Mouse (Mus musculus) thymus, postnatal 4 days (tissue): ENCODE data around the gene Nisch.

Source experiments
- DNase-seq: peaks from one replicate; pipeline ENCODE4 v3.0.0; 2021

Nisch gene

DNA sequence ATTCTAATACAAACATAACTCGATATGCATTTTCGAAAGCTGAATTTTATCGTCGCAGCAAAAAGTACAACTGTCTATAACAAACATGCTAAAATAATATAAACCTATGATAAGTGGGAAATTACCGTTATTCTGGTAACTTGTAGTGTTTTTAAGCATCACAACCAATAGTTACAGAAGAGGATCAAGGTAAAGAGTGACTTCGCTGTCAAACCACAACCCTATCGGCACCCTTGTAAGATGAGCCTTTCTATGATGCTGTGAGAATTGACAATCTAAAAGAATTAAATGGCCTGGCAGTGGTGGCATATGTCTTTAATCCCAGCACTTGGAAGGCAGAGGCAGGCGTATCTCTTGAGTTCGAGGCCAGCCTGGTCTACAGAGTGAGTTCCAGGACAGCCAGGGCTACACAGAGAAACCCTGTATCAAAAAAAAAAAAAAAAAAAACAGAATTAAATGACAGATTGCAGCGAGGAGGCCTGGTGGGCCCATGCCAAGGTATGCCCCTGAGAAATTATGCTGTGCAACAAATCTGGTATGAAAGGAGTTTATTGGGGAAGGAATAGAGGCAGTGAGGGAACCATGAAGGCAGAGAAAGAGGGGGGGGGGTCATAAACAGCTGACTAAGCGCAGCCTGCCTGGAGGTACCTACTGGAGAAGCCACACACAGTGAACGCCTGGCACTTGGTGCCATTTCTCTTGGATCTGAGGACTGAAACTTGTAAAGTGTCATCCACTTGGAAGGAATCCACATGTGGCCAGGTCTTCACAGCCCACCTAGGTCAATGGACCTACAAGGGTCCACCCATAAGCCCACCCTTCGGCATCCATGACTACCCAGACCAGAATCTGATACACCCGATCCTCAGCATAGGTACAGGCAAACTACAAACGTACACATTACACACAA, 87.2 kb downstream of the Nisch start:
- DNase-seq, result peak; percentile 14

DNA sequence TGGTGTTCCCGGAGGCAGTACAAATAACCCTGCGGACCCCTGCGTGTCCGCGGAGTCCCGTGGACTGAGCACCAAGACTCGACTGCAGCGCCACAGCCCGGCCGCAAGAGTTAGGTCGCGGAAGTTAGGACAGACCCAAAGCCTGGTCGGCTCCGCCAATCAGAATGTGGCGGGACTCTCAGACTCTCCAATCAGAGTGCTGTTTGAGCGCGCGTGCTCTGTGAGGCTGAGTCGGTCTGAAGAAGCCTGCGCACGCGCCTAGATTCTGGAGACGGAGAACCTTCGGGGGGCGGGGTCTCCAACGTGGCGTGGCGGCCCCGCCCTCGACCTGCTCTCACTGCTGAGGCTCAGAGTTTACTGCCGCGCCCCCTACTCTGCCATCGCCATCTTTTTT, 87.9 kb downstream of the Nisch start, which contains the start of gene Smim4:
TSS of gene Smim4 (minus strand) at position 131 of the 394 bp plus-strand sequence.
- DNase-seq, result peak; percentile 99

DNA sequence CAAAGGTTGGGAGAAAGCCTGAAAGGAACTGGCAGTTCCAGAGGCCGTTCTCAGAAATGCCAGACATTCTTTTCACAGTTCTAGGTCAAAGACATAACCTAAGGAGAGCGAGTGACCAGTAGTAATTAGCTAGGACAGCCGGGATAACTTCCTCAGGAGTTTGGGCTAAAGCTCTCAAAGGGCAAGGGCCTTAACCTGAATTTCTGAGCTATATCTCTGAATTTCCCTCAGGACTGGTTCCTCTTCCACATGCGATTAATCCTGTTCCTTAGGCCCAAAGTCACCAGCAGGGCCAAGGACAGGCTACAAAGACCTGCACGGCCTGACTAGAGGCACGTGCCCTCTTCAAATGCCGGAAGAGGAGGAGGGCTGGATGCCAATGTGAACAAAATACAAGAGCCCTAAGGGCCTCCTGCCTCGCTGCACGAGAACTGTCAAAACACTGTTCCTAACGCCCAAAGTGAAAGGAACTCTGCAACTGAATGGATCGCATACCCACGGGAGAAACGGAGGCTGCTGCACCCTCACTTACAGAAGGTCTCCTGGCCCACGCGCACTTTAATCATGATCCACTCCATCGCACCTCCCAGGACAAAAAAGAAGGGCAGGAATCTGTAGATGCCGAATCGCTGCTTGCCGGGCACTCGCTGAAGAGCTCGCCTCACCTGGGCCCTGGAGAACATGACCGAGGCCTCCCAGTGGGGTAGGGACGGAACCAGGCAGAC, 88.5 kb downstream of the Nisch start:
- DNase-seq, result peak; percentile 64

DNA sequence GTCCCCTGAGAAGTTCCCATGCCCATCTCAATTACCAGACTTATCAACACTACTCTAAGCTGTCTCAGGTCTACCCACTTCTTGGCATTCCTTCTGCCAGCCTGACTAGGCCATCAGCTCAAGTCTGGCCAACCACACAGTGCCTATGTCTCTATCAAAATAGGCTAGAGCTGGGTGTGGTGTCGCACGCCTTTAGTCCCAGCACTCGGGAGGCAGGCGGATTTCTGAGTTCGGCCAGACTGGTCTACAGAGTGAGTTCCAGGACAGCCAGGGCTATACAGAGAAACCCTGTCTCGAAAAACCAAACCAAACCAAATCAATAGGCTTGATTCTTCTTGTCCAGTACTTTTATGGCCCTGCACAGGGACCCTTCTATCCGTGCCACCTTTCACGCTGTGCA, 89.9 kb downstream of the Nisch start:
- peak; percentile 6 for DNase-seq

DNA sequence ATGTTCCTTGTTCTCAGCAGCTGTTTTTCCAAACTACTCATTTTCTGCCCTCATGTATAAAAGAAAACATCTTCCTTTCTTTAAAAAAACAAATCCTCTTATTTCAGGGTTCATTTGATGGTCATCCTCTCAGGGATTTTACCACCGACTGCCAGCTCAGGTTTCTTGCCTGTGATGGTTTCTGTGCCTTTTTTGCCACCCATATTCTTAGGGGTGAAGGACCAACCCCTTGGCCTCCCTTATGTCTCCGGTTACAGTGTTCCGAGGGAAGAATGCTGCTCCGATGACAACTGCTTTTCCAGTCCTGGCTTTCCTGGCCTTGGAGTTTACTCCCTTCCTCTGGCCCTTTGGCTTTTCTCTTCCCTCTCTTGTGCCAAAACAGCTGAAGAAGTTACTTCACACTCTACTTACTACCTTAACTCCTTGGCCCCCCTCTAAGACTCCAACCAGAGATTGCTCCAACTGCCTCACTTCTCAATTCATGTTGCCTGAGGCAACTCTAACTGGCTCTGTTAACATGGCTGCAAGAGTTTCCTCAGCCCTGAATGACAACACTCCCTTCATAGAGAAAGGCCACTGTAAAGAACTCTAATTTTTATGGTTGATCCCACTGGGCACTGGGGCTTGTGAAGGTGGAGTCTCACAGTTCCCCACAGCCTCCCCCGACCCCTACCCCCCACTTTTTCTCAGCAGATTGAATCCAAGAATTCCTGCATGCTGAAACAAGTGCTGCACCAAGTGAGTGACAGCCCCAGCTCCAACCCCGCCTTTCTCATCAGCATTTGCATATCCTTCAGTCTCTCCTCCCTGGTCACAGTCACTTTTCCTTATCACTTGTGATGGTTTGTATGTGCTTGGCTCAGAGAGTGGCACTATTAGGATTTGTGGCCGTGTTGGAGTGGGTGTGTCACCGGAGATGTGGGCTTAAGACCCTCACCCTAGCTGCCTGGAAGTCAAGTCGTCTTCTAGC, 91.4 kb downstream of the Nisch start:
- peak; percentile 8 for DNase-seq
